Mouse (Mus musculus): ENCODE data around the gene Nipal3. TPM values are rescaled to one million over a fixed set of nuclear protein-coding genes. Genes with fewer than 3 reads are reported as not detected.
A peak's percentile ranks its signal among the peaks of the same experiment; 100 is the strongest.

Nipal3 gene
- polyA plus RNA-seq, 1 experiment from 2014 or later: 4.5 TPM

DNA sequence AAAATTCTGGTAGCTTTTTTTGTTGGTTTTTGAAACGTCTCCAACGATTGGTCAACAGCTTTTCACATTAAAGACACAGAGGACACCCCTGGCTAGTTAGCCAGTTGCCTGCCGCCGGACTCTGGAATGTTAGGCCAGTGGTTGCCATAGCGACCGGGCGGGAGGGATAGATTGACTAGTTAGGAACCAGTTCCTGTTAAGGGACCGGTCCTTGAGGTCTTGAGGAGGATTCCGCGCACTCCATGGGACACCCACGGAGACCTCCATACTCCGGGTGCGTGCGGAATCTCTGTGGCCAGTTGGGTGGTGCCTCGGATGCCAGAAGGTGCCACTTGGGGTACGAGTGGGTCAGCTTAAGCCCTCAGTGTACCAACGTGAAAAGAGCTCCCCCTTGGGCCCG lies 972 bp upstream of the Nipal3 start:
- Histone ChIP-seq H3K27me3 (replicated peaks; ENCODE audit: control insufficient read depth, insufficient read depth, low read length) (no peaks in the 10 kb centered on the region), H3K4me3 (ENCODE audit: low read depth, low read length) (peak overlapping the region; percentile 81), H3K27ac (ENCODE audit: low read depth, low read length) (no peak overlapping the region), H3K36me3 (ENCODE audit: control insufficient read depth, insufficient read depth, low read length) (no peaks in the 10 kb centered on the region), H3K4me2 (peak overlapping the region; percentile 94), H3K9me3 (ENCODE audit: control insufficient read depth, low read length) (no peaks in the 10 kb centered on the region; the same call in 1 of the 2 replicates), H3K9ac (ENCODE audit: low read depth, low read length) (no peak overlapping the region), H3K4me1 (replicated peaks; ENCODE audit: control insufficient read depth, insufficient read depth, low read length) (peaks cover 13% of the 10 kb centered on the region)
- DNase-seq (ENCODE audit: low spot score): peak; percentile 66
- 26% methylated on average over 18 of the region's 18 CpGs for WGBS
- ATAC-seq (replicated peaks; ENCODE audit: low FRiP score): no peak

DNA sequence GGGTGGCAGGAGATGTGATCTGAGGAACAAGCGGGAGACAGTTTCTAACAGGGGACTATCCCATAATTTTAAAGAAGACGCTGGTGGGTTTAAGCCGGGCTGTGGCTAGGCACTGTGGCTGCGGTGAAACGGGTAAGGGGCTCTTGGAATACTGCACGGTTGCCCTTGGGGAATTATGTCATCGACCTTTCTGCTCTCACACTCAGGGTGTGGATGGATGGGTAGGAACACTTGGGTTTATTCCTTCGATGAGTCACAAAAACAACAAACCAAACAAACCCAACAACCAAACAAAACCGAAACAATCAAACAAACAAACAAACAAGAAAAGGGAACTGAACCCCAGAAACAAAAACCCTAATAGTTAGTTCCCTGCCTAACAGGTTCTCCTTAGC lies 556 bp upstream of the Nipal3 start:
- no peaks in the 10 kb centered on the region for H3K36me3 ChIP-seq (ENCODE audit: control insufficient read depth, insufficient read depth, low read length)
- DNase-seq (ENCODE audit: low spot score) (no peak), ATAC-seq (replicated peaks; ENCODE audit: low FRiP score) (no peak)
- peak overlapping the region; percentile 81 for H3K4me3 ChIP-seq (ENCODE audit: low read depth, low read length)
- H3K9me3 ChIP-seq (ENCODE audit: control insufficient read depth, low read length): no peaks in the 10 kb centered on the region
- peaks cover 13% of the 10 kb centered on the region for H3K4me1 ChIP-seq (replicated peaks; ENCODE audit: control insufficient read depth, insufficient read depth, low read length)
- H3K4me2 ChIP-seq: peak overlapping the region; percentile 94
- no peak overlapping the region for H3K27ac ChIP-seq (ENCODE audit: low read depth, low read length)
- no peaks in the 10 kb centered on the region for H3K27me3 ChIP-seq (replicated peaks; ENCODE audit: control insufficient read depth, insufficient read depth, low read length)
- peak overlapping the region; percentile 71; the same call in 1 of the 2 replicates for H3K9ac ChIP-seq (ENCODE audit: low read depth, low read length)
- 20% methylated on average over 9 of the region's 9 CpGs for WGBS

DNA sequence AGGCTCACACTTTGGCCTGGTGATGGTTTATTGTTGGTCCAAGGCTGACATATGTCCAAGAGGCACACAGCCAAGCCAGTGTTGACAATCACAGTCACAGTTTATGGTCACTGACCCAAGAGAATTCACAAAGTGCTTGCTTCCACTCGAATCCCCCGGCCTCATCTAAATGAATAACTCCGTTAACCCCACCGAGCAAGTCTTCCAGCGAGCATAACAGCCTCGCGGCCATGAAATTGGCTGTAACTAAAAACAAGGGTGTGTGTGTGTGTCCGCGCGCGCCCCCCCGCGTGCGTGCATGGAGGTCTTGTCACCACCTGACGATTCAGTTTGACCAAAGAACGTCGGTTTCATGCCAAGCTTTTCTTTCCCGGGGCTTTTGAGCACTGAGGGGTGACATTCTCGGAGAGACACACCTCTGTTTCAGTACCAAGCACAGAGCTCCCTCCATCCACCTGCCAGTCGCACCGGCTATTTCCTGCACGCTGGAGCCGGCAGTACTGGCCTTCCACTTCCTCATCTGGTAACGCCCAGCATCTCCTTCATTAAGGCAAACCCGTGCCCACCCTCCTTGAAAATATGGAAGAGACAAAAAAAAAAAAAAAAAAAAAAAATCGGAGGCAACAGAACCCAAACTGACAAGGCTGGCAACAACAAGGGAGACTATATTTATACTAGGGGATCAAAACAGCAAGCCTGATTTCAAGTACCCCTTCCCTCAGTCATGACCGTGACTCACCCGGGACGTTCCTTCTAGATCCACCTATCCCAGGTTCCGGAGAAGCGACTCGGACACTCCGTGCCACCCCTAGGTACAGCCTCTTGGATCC lies 932 bp downstream of the Nipal3 start:
- ATAC-seq (replicated peaks; ENCODE audit: low FRiP score): no peak
- H3K27ac ChIP-seq (ENCODE audit: low read depth, low read length): peak overlapping the region; percentile 36

DNA sequence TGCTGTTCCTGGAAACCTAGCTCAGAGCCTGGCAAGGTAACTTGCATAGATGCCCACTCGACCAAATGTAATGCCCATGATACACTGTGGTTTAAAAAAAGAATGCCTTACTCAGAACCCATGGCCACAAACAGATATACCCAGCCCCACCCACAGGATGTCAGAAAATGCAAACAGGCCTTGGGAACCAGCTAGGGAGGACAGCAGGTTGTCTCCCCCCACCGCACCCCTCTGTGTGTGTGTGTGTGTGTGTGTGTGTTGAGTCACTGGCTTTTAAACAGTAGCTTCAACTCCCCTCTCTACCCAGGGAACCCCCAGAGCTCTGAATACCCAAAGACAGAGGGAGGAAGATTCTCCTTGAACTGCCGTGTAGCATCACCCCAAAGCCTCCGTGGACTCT lies 1.6 kb downstream of the Nipal3 start:
- no peak for ATAC-seq (replicated peaks; ENCODE audit: low FRiP score)
- 44% methylated on average over 4 of the region's 4 CpGs for WGBS
- H3K4me1 ChIP-seq (replicated peaks; ENCODE audit: control insufficient read depth, insufficient read depth, low read length): peaks cover 13% of the 10 kb centered on the region
- peak overlapping the region; percentile 94 for H3K4me2 ChIP-seq
- peak overlapping the region; percentile 10; the same call in 1 of the 2 replicates for H3K27ac ChIP-seq (ENCODE audit: low read depth, low read length)
- H3K27me3 ChIP-seq (replicated peaks; ENCODE audit: control insufficient read depth, insufficient read depth, low read length): no peaks in the 10 kb centered on the region
- no peaks in the 10 kb centered on the region for H3K36me3 ChIP-seq (ENCODE audit: control insufficient read depth, insufficient read depth, low read length)
- peak overlapping the region; percentile 62 for H3K9ac ChIP-seq (ENCODE audit: low read depth, low read length)
- no peaks in the 10 kb centered on the region for H3K9me3 ChIP-seq (ENCODE audit: control insufficient read depth, low read length)
- H3K4me3 ChIP-seq (ENCODE audit: low read depth, low read length): peak overlapping the region; percentile 81
- no peak for DNase-seq (ENCODE audit: low spot score)

More for the DNA sequence above, 932 bp downstream of the Nipal3 start:
- H3K36me3 ChIP-seq (ENCODE audit: control insufficient read depth, insufficient read depth, low read length): no peaks in the 10 kb centered on the region
- peak overlapping the region; percentile 81 for H3K4me3 ChIP-seq (ENCODE audit: low read depth, low read length)
- peaks cover 13% of the 10 kb centered on the region for H3K4me1 ChIP-seq (replicated peaks; ENCODE audit: control insufficient read depth, insufficient read depth, low read length)
- WGBS: 3% methylated on average over 33 of the region's 33 CpGs
- H3K9ac ChIP-seq (ENCODE audit: low read depth, low read length): peak overlapping the region; percentile 62
- no peaks in the 10 kb centered on the region for H3K27me3 ChIP-seq (replicated peaks; ENCODE audit: control insufficient read depth, insufficient read depth, low read length)
- peak overlapping the region; percentile 94 for H3K4me2 ChIP-seq
- peak; percentile 58 for DNase-seq (ENCODE audit: low spot score)
- no peaks in the 10 kb centered on the region for H3K9me3 ChIP-seq (ENCODE audit: control insufficient read depth, low read length)

DNA sequence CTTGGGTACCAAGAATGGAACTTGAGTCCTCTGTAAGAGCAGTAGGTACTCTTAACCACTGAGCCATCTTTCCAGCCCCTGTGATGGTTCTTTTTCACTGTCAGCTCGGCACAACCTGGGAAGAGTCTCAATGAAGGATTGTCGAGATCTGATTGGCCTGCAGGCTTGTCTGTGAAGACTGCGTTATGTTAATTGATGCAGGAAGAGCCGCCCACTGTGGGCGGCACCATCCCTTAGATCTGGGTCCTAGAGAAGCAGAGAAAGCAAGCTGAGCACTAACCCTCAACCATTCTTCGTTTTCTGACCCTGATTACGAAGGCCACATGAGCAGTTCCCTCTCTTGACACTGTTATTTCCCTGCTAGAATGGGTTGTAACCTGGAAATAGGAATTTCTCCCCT lies 5.6 kb downstream of the Nipal3 start:
- Histone ChIP-seq H3K4me3 (ENCODE audit: low read depth, low read length) (no peak overlapping the region), H3K4me2 (no peak overlapping the region), H3K27ac (ENCODE audit: low read depth, low read length) (no peak overlapping the region), H3K36me3 (ENCODE audit: control insufficient read depth, insufficient read depth, low read length) (no peaks in the 10 kb centered on the region), H3K9ac (ENCODE audit: low read depth, low read length) (no peak overlapping the region), H3K4me1 (replicated peaks; ENCODE audit: control insufficient read depth, insufficient read depth, low read length) (peaks cover 8% of the 10 kb centered on the region), H3K9me3 (ENCODE audit: control insufficient read depth, low read length) (no peaks in the 10 kb centered on the region), H3K27me3 (replicated peaks; ENCODE audit: control insufficient read depth, insufficient read depth, low read length) (no peaks in the 10 kb centered on the region)
- ATAC-seq (replicated peaks; ENCODE audit: low FRiP score): no peak
- WGBS: 79% methylated on average over 7 of the region's 7 CpGs
- no peak for DNase-seq (ENCODE audit: low spot score)

DNA sequence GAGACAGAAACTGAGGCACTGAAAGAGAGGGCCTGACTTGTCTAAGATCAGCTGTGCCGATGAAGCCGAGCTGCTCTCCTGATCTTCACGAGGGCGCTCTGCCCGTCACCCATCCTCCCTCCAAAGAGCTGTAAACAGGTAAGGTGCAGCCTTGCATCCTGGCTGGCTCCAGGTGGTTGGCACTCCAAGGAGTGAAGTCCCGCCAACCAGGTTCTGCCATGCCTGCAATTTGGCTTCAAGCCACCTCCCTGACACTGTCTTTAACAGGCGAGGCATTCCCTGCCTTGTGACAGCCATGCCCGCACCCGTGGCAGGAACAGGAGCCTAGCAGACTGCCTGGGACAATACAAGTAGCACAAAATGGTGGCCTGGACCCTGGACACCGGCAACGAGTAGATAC lies 8.5 kb downstream of the Nipal3 start:
- Histone ChIP-seq H3K9me3 (ENCODE audit: control insufficient read depth, low read length) (no peaks in the 10 kb centered on the region), H3K27me3 (replicated peaks; ENCODE audit: control insufficient read depth, insufficient read depth, low read length) (no peaks in the 10 kb centered on the region), H3K4me2 (no peak overlapping the region), H3K4me1 (replicated peaks; ENCODE audit: control insufficient read depth, insufficient read depth, low read length) (0 out of 2 replicates have a peak, but pooled peaks cover 5% of the 10 kb centered on the region), H3K9ac (ENCODE audit: low read depth, low read length) (no peak overlapping the region), H3K27ac (ENCODE audit: low read depth, low read length) (no peak overlapping the region), H3K4me3 (ENCODE audit: low read depth, low read length) (no peak overlapping the region), H3K36me3 (ENCODE audit: control insufficient read depth, insufficient read depth, low read length) (no peaks in the 10 kb centered on the region)
- ATAC-seq (replicated peaks; ENCODE audit: low FRiP score) (no peak), DNase-seq (ENCODE audit: low spot score) (no peak)
- 88% methylated on average over 11 of the region's 11 CpGs for WGBS

DNA sequence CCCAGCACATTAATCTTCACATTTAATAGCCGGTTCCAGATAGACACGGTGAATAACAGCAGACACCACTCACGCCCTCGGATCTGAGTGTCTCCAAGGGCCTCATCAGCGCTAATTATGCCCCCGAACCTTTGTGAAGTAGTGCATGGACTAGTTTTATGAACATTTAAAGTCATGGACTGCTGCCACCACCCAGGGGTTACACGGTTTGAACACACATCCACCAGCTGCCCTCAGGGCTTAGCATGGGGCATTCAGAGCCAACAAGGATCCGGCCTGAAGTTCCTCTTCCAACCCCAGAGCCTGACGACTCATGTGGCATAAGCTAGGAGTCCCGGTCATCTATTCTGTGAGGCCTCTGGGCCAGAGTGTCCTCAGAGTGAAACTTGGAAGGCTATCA lies 9.8 kb downstream of the Nipal3 start:
- 76% methylated on average over 10 of the region's 10 CpGs for WGBS
- H3K9me3 ChIP-seq (ENCODE audit: control insufficient read depth, low read length): no peaks in the 10 kb centered on the region
- ATAC-seq (replicated peaks; ENCODE audit: low FRiP score) (no peak), DNase-seq (ENCODE audit: low spot score) (no peak)
- no peaks in the 10 kb centered on the region for H3K27me3 ChIP-seq (replicated peaks; ENCODE audit: control insufficient read depth, insufficient read depth, low read length)
- H3K4me3 ChIP-seq (ENCODE audit: low read depth, low read length): no peak overlapping the region
- H3K4me1 ChIP-seq (replicated peaks; ENCODE audit: control insufficient read depth, insufficient read depth, low read length): peaks cover 9% of the 10 kb centered on the region; the same call in 1 of the 2 replicates
- no peaks in the 10 kb centered on the region for H3K36me3 ChIP-seq (ENCODE audit: control insufficient read depth, insufficient read depth, low read length)
- no peak overlapping the region for H3K4me2 ChIP-seq
- H3K27ac ChIP-seq (ENCODE audit: low read depth, low read length): no peak overlapping the region
- H3K9ac ChIP-seq (ENCODE audit: low read depth, low read length): no peak overlapping the region

DNA sequence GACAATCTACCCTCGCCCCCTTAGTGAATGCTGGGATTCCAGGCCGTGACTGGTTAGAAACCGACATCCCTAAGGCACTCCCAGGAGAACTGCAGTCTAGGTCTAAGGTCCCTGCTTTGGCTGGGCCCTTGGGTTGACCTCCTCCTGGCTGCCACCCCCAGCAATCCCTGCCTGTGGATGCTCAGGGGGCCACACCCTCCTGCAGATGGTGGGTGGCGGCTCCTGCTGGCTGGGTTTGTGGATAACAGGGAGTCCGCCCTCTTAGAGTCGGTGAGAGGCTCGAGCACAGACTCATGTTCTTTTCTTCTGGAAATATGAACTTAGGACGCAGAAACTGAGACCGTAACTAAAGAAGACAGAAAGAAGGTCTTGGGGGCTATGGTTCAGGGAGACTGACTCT lies 14.5 kb downstream of the Nipal3 start:
- Histone ChIP-seq H3K4me1 (replicated peaks; ENCODE audit: control insufficient read depth, insufficient read depth, low read length) (peaks cover 9% of the 10 kb centered on the region; the same call in 1 of the 2 replicates), H3K36me3 (ENCODE audit: control insufficient read depth, insufficient read depth, low read length) (no peaks in the 10 kb centered on the region), H3K4me3 (ENCODE audit: low read depth, low read length) (no peak overlapping the region), H3K9me3 (ENCODE audit: control insufficient read depth, low read length) (no peaks in the 10 kb centered on the region), H3K4me2 (no peak overlapping the region), H3K27ac (ENCODE audit: low read depth, low read length) (no peak overlapping the region), H3K27me3 (replicated peaks; ENCODE audit: control insufficient read depth, insufficient read depth, low read length) (no peaks in the 10 kb centered on the region), H3K9ac (ENCODE audit: low read depth, low read length) (no peak overlapping the region)
- WGBS: 70% methylated on average over 9 of the region's 9 CpGs
- no peak for ATAC-seq (replicated peaks; ENCODE audit: low FRiP score)
- DNase-seq (ENCODE audit: low spot score): no peak

DNA sequence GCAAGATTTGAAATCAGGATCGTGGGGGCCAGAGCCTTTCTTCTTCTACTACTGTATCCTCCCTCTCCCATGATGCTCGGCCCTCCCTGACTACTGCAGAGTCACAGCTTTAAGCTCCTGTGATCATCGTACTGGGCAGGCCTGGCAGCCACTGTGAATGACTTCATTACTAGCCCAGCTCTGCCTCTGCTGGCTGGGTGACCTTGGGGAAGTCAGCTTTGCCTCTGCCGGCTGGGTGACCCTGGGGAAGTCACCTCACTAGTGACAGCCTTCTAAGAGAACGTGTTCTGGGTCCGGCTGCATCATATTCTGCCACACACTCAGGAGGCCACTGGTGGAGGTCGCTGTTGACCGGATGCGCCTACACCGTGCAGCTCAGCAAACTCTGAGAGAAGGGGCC lies 17.0 kb downstream of the Nipal3 start:
- Histone ChIP-seq H3K27ac (ENCODE audit: low read depth, low read length) (no peak overlapping the region), H3K9ac (ENCODE audit: low read depth, low read length) (no peak overlapping the region), H3K4me2 (no peak overlapping the region), H3K9me3 (ENCODE audit: control insufficient read depth, low read length) (no peaks in the 10 kb centered on the region), H3K4me3 (ENCODE audit: low read depth, low read length) (no peak overlapping the region), H3K27me3 (replicated peaks; ENCODE audit: control insufficient read depth, insufficient read depth, low read length) (no peaks in the 10 kb centered on the region), H3K36me3 (ENCODE audit: control insufficient read depth, insufficient read depth, low read length) (no peaks in the 10 kb centered on the region), H3K4me1 (replicated peaks; ENCODE audit: control insufficient read depth, insufficient read depth, low read length) (peaks cover 4% of the 10 kb centered on the region; the same call in 1 of the 2 replicates)
- no peak for ATAC-seq (replicated peaks; ENCODE audit: low FRiP score)
- no peak for DNase-seq (ENCODE audit: low spot score)
- WGBS: 81% methylated on average over 10 of the region's 10 CpGs

Measured in liver, embryonic 11.5 days (tissue).